Mouse (Mus musculus) spleen, adult 10 weeks (tissue): ENCODE measurements around the gene 4930596D02Rik. TPM values are rescaled to one million over a fixed set of nuclear protein-coding genes. Genes with fewer than 3 reads are reported as not detected.

Experiments used
- polyA plus RNA-seq: library from polyadenylated mRNA; stranded (reverse); fragments of 350-450 nt; fragmentation: Illumina TruSeq; extraction: RNeasy Lipid Tissue Mini Kit (QIAGEN cat#74804); gene quantifications from one replicate; pipeline ENCODE4 v1.2.3, GENCODE M21; 2015; ENCODE audit warnings: low replicate concordance; ENCODE audit not compliant: insufficient read depth

The 4930596D02Rik gene
- polyA plus RNA-seq: not detected

GRCm38 (mm10) chr14:35811878-35812277 is at the start of gene 4930596D02Rik:
Gene 4930596D02Rik, minus strand, starts transcription at chr14:35811978.

